Mouse (Mus musculus): Measurements from ENCODE around the gene Myoc. TPM values are rescaled to one million over a fixed set of nuclear protein-coding genes. Genes with fewer than 3 reads are reported as not detected.

Gene Myoc
- polyA plus RNA-seq, 1 experiment: 0.06 TPM

DNA sequence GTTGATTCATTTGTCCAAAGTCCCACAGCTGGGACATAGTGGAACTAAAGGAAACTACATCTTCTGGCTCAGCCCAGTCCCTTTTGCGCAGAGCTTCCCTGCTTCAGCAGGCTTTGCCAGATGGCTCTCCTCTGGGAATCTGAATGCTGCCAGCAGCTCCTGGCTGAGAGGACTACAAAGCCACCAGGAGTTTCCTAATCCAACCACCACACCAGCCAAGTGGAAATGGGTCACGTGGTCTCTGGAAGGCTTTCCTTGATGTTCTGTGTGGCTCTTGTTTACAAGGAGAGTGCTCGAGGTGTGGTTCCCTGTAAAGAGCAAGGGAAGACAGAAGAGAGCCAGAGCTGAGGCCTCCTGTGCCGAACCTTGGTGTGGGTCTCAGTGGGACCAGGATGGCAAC is 4.8 kb downstream of the Myoc start:
- no peak for DNase-seq (ENCODE audit: low read depth, low spot score)
- 25% methylated on average over 4 of the region's 4 CpGs for WGBS

DNA sequence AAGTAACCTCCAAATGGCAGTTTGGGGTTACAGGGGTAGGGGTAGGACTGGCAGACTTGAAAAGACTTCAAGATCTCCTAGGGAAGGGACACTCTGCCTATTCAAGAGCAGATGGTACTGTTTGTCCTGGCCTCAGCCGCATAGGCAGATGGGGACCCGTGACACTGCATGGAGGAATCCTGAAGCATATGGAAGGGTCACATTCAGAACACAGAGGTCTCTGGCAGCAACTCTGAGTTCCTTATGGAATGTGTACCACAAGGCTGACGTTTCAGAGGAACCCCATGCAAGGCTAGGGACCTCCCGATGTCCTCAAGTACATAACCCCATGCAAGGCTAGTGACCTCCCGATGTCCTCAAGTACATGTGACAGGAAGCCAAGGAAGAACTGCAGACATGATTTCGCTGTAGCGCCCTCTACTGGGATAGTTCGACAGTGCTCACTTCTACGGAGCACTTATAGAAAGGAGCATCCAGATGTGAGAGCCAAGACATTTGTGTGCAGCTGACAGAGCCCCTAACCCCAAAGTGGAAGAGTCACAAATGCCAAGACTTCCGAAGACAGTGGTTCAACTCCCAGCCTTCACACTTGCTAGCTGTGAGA is 7.2 kb downstream of the Myoc start:
- 80% methylated on average over 10 of the region's 10 CpGs for WGBS
- DNase-seq (ENCODE audit: low read depth, low spot score): no peak

DNA sequence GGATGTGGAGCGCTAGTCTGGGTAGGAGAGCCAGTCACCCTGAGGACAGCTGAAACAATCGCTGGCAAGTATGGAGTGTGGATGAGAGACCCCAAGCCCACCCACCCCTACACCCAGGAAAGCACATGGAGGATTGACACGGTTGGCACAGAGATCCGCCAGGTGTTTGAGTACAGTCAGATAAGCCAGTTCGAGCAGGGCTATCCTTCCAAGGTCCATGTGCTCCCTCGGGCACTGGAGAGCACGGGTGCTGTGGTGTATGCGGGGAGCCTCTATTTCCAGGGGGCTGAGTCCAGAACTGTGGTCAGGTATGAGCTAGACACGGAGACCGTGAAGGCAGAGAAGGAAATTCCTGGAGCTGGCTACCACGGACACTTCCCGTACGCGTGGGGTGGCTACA is 9.5 kb downstream of the Myoc start:
- 92% methylated on average over 14 of the region's 14 CpGs for WGBS
- DNase-seq (ENCODE audit: low read depth, low spot score): no peak

DNA sequence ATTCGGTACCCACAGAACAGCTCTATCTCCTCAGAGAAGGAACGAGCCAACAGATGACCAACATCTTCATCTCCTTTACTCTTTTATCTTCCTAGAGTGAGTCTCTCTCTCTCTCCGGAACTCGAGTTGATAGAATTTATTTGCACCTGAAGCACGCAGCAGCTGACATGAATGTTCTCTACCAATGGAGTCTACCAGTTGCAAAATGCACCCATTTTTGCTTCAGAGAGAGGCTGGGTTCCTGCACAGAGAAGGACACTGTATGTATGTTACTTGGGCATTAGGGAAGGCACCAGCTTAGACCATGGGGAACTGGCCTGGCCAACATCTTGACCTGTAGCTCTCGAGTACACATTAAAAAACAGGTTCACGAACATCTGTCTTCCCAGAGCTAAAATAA is 19.2 kb downstream of the Myoc start, which contains the start of gene Myocos:
Gene Myocos, minus strand, starts transcription at position 101 of the 400 bp plus-strand sequence.
- 87% methylated on average over 7 of the region's 7 CpGs for WGBS
- DNase-seq (ENCODE audit: low read depth, low spot score): no peak

DNA sequence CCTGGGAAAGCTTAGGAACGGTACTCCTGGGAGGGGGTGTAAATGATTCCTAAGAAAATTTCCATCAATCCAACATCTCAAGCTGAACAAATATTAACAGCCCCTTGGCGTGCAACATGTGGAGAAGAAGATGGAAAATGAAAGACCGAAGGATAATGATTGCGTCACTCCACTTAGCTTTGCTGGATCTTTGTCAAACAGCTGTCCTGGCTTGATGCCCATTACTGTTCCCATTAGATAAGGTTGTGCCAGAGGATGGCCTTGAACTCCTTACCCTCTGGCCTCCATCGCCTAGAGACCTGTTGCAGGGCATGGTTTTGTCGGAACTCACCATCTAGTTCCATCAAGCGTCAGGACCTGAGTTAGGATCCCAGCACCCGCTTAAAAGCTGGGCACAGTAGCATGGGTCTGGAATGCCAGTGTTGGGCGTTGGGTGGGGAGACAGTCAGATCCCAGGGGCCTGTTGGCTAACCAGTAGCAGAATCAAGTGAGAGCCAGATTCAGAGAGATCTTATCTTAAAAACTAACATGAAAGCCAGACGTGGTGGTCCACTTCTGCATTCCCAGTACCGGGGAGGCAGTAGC is 21.4 kb downstream of the Myoc start:
- DNase-seq (ENCODE audit: low read depth, low spot score): no peak
- WGBS: 50% methylated on average over 11 of the region's 11 CpGs

DNA sequence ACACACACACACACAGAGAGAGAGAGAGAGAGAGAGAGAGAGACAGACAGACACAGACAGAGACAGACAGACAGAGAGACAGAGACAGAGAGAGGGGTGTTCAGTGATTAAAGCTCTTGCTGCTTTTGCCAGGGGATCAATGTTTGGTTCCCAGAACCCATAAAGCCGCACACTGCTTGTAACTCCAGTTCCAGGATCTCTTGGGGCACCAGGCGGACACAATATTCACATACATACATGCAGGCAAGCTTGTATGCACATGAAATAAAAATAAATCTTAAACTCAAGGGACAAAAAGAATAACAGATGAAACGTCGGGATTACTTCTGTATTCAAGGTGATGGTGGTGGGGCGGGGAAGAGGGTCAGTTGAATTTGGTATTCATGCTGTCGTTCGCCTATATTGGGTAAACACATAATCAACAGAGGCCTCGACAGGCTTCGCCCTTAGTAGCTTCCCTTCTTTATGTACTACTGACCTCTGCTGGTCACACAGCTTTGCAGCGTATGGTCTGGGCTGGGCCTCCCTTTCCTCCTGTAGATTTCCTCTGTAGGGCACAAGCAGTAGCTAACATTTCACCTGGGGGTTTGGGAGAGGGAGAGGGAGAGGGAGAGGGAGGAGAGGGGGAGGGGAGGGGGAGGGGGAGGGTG is 26.0 kb downstream of the Myoc start:
- peak; percentile 51 for DNase-seq (ENCODE audit: low read depth, low spot score)
- 13% methylated on average over 10 of the region's 10 CpGs for WGBS

DNA sequence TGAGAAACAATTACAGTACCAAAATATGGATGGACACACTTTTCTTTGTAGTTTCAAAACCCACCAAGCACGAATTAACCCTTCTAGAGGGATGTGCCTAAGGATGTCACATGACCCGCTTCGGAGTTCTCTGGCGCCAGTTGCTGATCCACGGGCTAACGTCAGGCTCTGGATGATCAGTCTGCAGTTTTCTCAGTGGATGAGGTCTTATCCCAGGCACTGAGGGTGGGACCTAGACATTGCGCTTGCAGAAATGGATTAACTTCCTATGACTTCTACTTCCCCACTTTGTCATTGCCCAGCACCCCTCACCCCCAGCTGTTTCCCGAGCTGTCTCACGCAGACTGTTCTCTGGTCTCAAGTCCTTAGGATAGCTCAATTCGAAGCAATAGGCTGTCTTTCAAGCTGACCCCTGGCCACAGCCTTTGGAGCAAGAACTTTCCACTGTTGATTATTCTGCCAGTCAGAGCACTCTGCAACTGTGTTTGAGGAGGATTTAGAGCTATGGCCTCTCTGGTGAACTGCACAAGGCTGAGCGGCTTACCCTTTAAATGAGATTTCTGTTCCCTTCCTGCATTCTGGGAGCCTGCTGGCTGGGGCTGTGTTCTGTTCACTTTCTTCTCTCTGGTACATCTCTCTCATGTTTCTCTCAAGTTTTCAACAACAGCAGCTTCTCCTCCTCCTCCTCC is 26.7 kb downstream of the Myoc start:
- no peak for DNase-seq (ENCODE audit: low read depth, low spot score)
- WGBS: 6% methylated on average over 11 of the region's 11 CpGs

DNA sequence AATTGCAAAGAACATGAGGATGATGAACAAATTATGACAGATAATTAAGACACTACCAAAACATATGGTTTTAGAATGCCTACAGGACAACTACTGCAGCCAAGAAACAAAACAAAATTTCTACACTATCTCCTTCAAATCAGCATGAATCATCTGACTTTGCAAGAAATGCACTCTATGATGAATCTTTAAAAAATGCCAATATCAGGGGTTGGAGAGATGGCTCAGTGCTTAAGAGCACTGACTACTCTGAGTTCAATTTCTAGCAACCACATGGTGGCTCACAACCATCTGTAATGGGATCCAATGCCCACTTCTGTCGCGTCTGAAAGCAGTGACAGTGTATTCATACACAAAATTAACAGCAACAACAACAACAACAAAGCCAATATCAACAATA is 54.8 kb downstream of the Myoc start:
- WGBS: 83% methylated on average over 2 of the region's 2 CpGs
- DNase-seq (ENCODE audit: low read depth, low spot score): no peak

DNA sequence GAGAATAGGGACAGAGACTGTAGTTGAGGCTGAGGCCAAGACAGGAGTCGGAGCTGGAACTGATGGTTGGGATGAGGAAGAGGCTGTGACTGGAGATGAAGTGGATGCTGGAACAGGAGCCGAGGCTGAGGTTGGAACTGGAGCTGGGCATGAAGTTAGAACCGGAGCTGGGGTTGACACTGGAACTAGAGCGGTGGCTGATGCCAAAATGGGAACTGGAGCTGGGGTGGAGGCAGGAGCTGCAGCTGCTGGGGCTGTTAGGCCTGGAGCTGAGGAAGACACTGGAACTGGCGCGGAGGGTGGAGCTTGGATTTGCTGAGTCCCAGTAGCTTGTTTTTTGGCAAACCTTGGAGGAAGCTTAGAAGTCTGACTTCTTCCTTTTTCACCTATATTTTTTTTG is 58.9 kb downstream of the Myoc start:
- DNase-seq (ENCODE audit: low read depth, low spot score): no peak
- 94% methylated on average over 6 of the region's 6 CpGs for WGBS

Other genes with a start within 250 kb of the Myoc start
- gene Dnm3, start 161.1 kb upstream of the Myoc start, polyA plus RNA-seq (2012; rRNA removed): 0.43 and 1.2 TPM in 2 replicates
- 3.8 and 4.1 TPM in 2 replicates for gene Mettl13, start 90.6 kb upstream of the Myoc start, polyA plus RNA-seq (2012; rRNA removed)
- gene Vamp4, start 68.6 kb upstream of the Myoc start, polyA plus RNA-seq (2012; rRNA removed): 4.9 and 7.6 TPM in 2 replicates
- not detected in 2 replicates for gene Myocos, start 19.1 kb downstream of the Myoc start, polyA plus RNA-seq (2012; rRNA removed)
- 16.4 and 27.5 TPM in 2 replicates for gene Prrc2c, start 101.4 kb downstream of the Myoc start, polyA plus RNA-seq (2012; rRNA removed)
- gene Fmo4, start 174.8 kb downstream of the Myoc start, polyA plus RNA-seq (2012; rRNA removed): 13.7 and 37.2 TPM in 2 replicates
- gene Fmo1, start 227.5 kb downstream of the Myoc start, polyA plus RNA-seq (2012; rRNA removed): 2.5 and 5.2 TPM in 2 replicates

Measured in large intestine, adult 2 months (tissue).